Comparison of ENCODE assay signal across 21 mouse cellular contexts in the genomic region with DNA sequence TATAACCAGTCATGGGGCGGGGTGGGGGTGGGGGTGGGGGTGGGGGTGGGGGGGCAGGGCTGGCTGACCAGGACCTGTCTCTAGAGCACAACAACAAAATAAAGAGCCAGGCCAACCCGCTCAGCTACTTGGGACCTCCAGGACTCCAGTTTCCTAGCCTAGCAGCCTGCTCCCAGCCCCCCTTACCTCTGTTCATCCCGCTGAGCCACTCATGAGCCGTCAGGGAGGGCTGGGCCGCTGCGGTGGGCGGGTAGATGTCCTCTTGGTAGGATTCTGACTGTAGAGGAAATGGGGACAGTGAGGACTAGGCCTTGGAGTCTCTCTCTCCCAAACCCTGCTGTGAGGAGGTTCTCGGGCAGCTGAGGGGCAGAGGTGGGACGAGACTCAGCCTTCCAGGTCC. TPM values are rescaled to one million over a fixed set of nuclear protein-coding genes. Genes with fewer than 3 reads are reported as not detected.
DNase-seq lines count a peak whose midpoint lies in the region; ATAC-seq and TF ChIP-seq lines count a peak whose summit lies in the region.
"Had no signal": no experiment of that assay in that cellular context is flagged by ENCODE, and none has a peak within 500 bp of the region (broad histone marks: within the 10 kb centered on the region; RNA-seq: fewer than 3 reads in every experiment).

No protein-coding gene starts in this region.

- H3K4me3 ChIP-seq in forebrain, embryonic 10.5 days: no peak overlapping the region
- H3K4me3 ChIP-seq in forebrain, embryonic 13.5 days: no peak overlapping the region
- no peak overlapping the region for H3K4me3 ChIP-seq in hindbrain, embryonic 10.5 days
- no peak overlapping the region for H3K4me3 ChIP-seq in hindbrain, postnatal 0 days (ENCODE audit: low read length)
- H3K4me3 ChIP-seq in midbrain, embryonic 11.5 days (ENCODE audit: low read depth, low read length): no peak overlapping the region
- H3K4me3 ChIP-seq in midbrain, embryonic 15.5 days: no peak overlapping the region
- H3K4me3 ChIP-seq: embryonic facial prominence, embryonic 13.5 days; embryonic facial prominence, embryonic 15.5 days; erythroblast, embryonic 14.5 days; forebrain, embryonic 12.5 days; forebrain, embryonic 15.5 days had no signal

- H3K27ac ChIP-seq in forebrain, embryonic 10.5 days: 0 out of 2 replicates have a peak overlapping the region, but pooled peaks have one; percentile 30
- no peak overlapping the region for H3K27ac ChIP-seq in forebrain, embryonic 13.5 days
- peak overlapping the region; percentile 68 for H3K27ac ChIP-seq in hindbrain, embryonic 10.5 days
- no peak overlapping the region for H3K27ac ChIP-seq in hindbrain, postnatal 0 days
- no peak overlapping the region for H3K27ac ChIP-seq in midbrain, embryonic 11.5 days (ENCODE audit: low read depth, low read length)
- no peak overlapping the region for H3K27ac ChIP-seq in midbrain, embryonic 15.5 days
- H3K27ac ChIP-seq: embryonic facial prominence, embryonic 13.5 days; embryonic facial prominence, embryonic 15.5 days; forebrain, embryonic 12.5 days; forebrain, embryonic 15.5 days had no signal

- peaks cover 5% of the 10 kb centered on the region; the same call in 1 of the 2 replicates for H3K4me1 ChIP-seq in forebrain, embryonic 10.5 days
- H3K4me1 ChIP-seq in forebrain, embryonic 13.5 days: 0 out of 2 replicates have a peak, but pooled peaks cover 2% of the 10 kb centered on the region
- peaks cover 21% of the 10 kb centered on the region for H3K4me1 ChIP-seq in hindbrain, embryonic 10.5 days (replicated peaks)
- H3K4me1 ChIP-seq in hindbrain, postnatal 0 days (ENCODE audit: insufficient read depth, low read length): no peaks in the 10 kb centered on the region
- H3K4me1 ChIP-seq in midbrain, embryonic 11.5 days (ENCODE audit: control insufficient read depth, insufficient read depth, low read length): no peaks in the 10 kb centered on the region
- no peaks in the 10 kb centered on the region for H3K4me1 ChIP-seq in midbrain, embryonic 15.5 days
- H3K4me1 ChIP-seq: embryonic facial prominence, embryonic 15.5 days; forebrain, embryonic 12.5 days; forebrain, embryonic 15.5 days had no signal

- H3K27me3 ChIP-seq in forebrain, embryonic 10.5 days (ENCODE audit: poor library complexity, severe bottlenecking): peaks cover 37% of the 10 kb centered on the region
- H3K27me3 ChIP-seq in forebrain, embryonic 13.5 days: peaks cover 19% of the 10 kb centered on the region
- H3K27me3 ChIP-seq in hindbrain, embryonic 10.5 days (ENCODE audit: insufficient read depth, poor library complexity, severe bottlenecking): peaks cover 41% of the 10 kb centered on the region
- H3K27me3 ChIP-seq in hindbrain, postnatal 0 days (ENCODE audit: insufficient read depth, low read length): no peaks in the 10 kb centered on the region
- peaks cover 5% of the 10 kb centered on the region; the same call in 1 of the 2 replicates for H3K27me3 ChIP-seq in midbrain, embryonic 11.5 days (ENCODE audit: control insufficient read depth, insufficient read depth, low read length)
- peaks cover 14% of the 10 kb centered on the region for H3K27me3 ChIP-seq in midbrain, embryonic 15.5 days (replicated peaks)

- 35% methylated on average over 8 of the region's 9 CpGs for WGBS in forebrain, embryonic 10.5 days
- 45% methylated on average over 9 of the region's 9 CpGs for WGBS in forebrain, embryonic 13.5 days
- WGBS in hindbrain, embryonic 10.5 days: 28% methylated on average over 9 of the region's 9 CpGs
- 25% methylated on average over 7 of the region's 9 CpGs for WGBS in hindbrain, postnatal 0 days
- 47% methylated on average over 8 of the region's 9 CpGs for WGBS in midbrain, embryonic 11.5 days
- WGBS in midbrain, embryonic 15.5 days: 47% methylated on average over 8 of the region's 9 CpGs

- no peak for TF ChIP-seq CTCF in hindbrain, postnatal 0 days (IDR thresholded peaks at IDR 0.05; ENCODE audit: low read depth)

- no peak for DNase-seq in forebrain, embryonic 10.5 days (ENCODE audit: extremely low spot score, low spot score)
- DNase-seq in hindbrain, embryonic 10.5 days (ENCODE audit: low spot score): no peak
- no peak for DNase-seq in hindbrain, postnatal 0 days (ENCODE audit: low spot score)
- DNase-seq in midbrain, embryonic 11.5 days (ENCODE audit: low spot score, missing footprints): peak; percentile 64
- DNase-seq: adrenal gland, adult 2 months; adrenal gland, postnatal 10 days; adrenal gland, postnatal 25 days; cerebellum, adult 11 months; cerebellum, adult 18-20 months; cerebellum, adult 8-10 months; cerebellum, adult 9-11 months; cerebellum, postnatal 14 days; cerebellum, postnatal 36 days; embryo, embryonic 11 days had no signal

- no peak overlapping the region for H3K9ac ChIP-seq in forebrain, embryonic 13.5 days
- no peak overlapping the region for H3K9ac ChIP-seq in hindbrain, postnatal 0 days (replicated peaks; ENCODE audit: low read length)
- no peak overlapping the region for H3K9ac ChIP-seq in midbrain, embryonic 11.5 days (ENCODE audit: low read length)
- no peak overlapping the region for H3K9ac ChIP-seq in midbrain, embryonic 15.5 days
- H3K9ac ChIP-seq: embryonic facial prominence, embryonic 13.5 days; embryonic facial prominence, embryonic 15.5 days; forebrain, embryonic 12.5 days; forebrain, embryonic 15.5 days had no signal

- H3K4me2 ChIP-seq in forebrain, embryonic 13.5 days: no peak overlapping the region
- no peak overlapping the region for H3K4me2 ChIP-seq in hindbrain, postnatal 0 days (ENCODE audit: low read depth, low read length)
- H3K4me2 ChIP-seq in midbrain, embryonic 11.5 days: no peak overlapping the region
- no peak overlapping the region for H3K4me2 ChIP-seq in midbrain, embryonic 15.5 days
- H3K4me2 ChIP-seq: embryonic facial prominence, embryonic 13.5 days; embryonic facial prominence, embryonic 15.5 days; forebrain, embryonic 12.5 days; forebrain, embryonic 15.5 days had no signal

- H3K9me3 ChIP-seq in forebrain, embryonic 10.5 days: no peaks in the 10 kb centered on the region
- H3K9me3 ChIP-seq in forebrain, embryonic 13.5 days (replicated peaks): no peaks in the 10 kb centered on the region; the same call in 1 of the 2 replicates
- no peaks in the 10 kb centered on the region for H3K9me3 ChIP-seq in hindbrain, embryonic 10.5 days
- H3K9me3 ChIP-seq in hindbrain, postnatal 0 days (ENCODE audit: low read length): no peaks in the 10 kb centered on the region
- no peaks in the 10 kb centered on the region for H3K9me3 ChIP-seq in midbrain, embryonic 11.5 days (ENCODE audit: control insufficient read depth, low read length)
- H3K9me3 ChIP-seq in midbrain, embryonic 15.5 days: no peaks in the 10 kb centered on the region
- H3K9me3 ChIP-seq: embryonic facial prominence, embryonic 13.5 days; embryonic facial prominence, embryonic 15.5 days; forebrain, embryonic 12.5 days; forebrain, embryonic 15.5 days had no signal

- H3K36me3 ChIP-seq in forebrain, embryonic 10.5 days (replicated peaks): no peaks in the 10 kb centered on the region
- no peaks in the 10 kb centered on the region for H3K36me3 ChIP-seq in forebrain, embryonic 13.5 days (ENCODE audit: poor library complexity, severe bottlenecking)
- H3K36me3 ChIP-seq in hindbrain, embryonic 10.5 days: no peaks in the 10 kb centered on the region
- peaks cover 3% of the 10 kb centered on the region for H3K36me3 ChIP-seq in hindbrain, postnatal 0 days (ENCODE audit: insufficient read depth, low read length)
- H3K36me3 ChIP-seq in midbrain, embryonic 11.5 days (ENCODE audit: control insufficient read depth, insufficient read depth, low read length): no peaks in the 10 kb centered on the region
- H3K36me3 ChIP-seq in midbrain, embryonic 15.5 days (replicated peaks): 0 out of 2 replicates have a peak, but pooled peaks cover 4% of the 10 kb centered on the region
- H3K36me3 ChIP-seq: embryonic facial prominence, embryonic 13.5 days; embryonic facial prominence, embryonic 15.5 days; forebrain, embryonic 12.5 days; forebrain, embryonic 15.5 days had no signal

- no peak for ATAC-seq in forebrain, embryonic 13.5 days
- ATAC-seq in hindbrain, postnatal 0 days: no peak
- no peak for ATAC-seq in midbrain, embryonic 11.5 days (ENCODE audit: low FRiP score)
- no peak for ATAC-seq in midbrain, embryonic 15.5 days (replicated peaks)
- ATAC-seq: forebrain, embryonic 15.5 days had no signal

RNA-seq across cellular contexts. Expression of a gene that starts 5.8 kb away (rescaled TPM):
- polyA plus RNA-seq in forebrain, embryonic 10.5 days (2016; fragmentation: Nextera tagmentation; extraction: Ambion mirVana): 0.43 and 0.84 TPM in 2 replicates
- polyA plus RNA-seq in forebrain, embryonic 13.5 days (2015; fragmentation: Nextera tagmentation; extraction: Ambion mirVana): 0.30 and 0.43 TPM in 2 replicates
- polyA plus RNA-seq in hindbrain, embryonic 10.5 days (2016; fragmentation: Nextera tagmentation; extraction: Ambion mirVana): 0.94 and 1.2 TPM in 2 replicates
- 1.5 and 3.0 TPM in 2 replicates for total RNA-seq in hindbrain, postnatal 0 days (2014; rRNA removed)
- polyA plus RNA-seq in hindbrain, postnatal 0 days (2015; fragmentation: Nextera tagmentation; extraction: Ambion mirVana): 1.2 and 1.7 TPM in 2 replicates
- polyA plus RNA-seq in midbrain, embryonic 11.5 days (2014; fragmentation: Nextera tagmentation; extraction: Ambion mirVana): 0.46 and 0.99 TPM in 2 replicates
- 0.82 and 1.1 TPM in 2 replicates for polyA plus RNA-seq in midbrain, embryonic 15.5 days (2015; fragmentation: Nextera tagmentation; extraction: Ambion mirVana)

RNA-seq across cellular contexts. Expression of a gene that starts 52.7 kb away (rescaled TPM):
- 75.7 and 77.5 TPM in 2 replicates for polyA plus RNA-seq in forebrain, embryonic 10.5 days (2016; fragmentation: Nextera tagmentation; extraction: Ambion mirVana)
- polyA plus RNA-seq in forebrain, embryonic 13.5 days (2015; fragmentation: Nextera tagmentation; extraction: Ambion mirVana): 71.0 and 74.0 TPM in 2 replicates
- polyA plus RNA-seq in hindbrain, embryonic 10.5 days (2016; fragmentation: Nextera tagmentation; extraction: Ambion mirVana): 79.1 and 80.5 TPM in 2 replicates
- 80.2 and 85.9 TPM in 2 replicates for total RNA-seq in hindbrain, postnatal 0 days (2014; rRNA removed)
- polyA plus RNA-seq in hindbrain, postnatal 0 days (2015; fragmentation: Nextera tagmentation; extraction: Ambion mirVana): 57.6 and 60.4 TPM in 2 replicates
- polyA plus RNA-seq in midbrain, embryonic 11.5 days (2014; fragmentation: Nextera tagmentation; extraction: Ambion mirVana): 76.0 and 76.5 TPM in 2 replicates
- 69.8 and 76.2 TPM in 2 replicates for polyA plus RNA-seq in midbrain, embryonic 15.5 days (2015; fragmentation: Nextera tagmentation; extraction: Ambion mirVana)

Comparison
In these comparisons a context has a peak if more than half of its experiments do, and no peak if none do; other contexts are left out.
1. H3K27ac ChIP-seq: peak in forebrain, embryonic 10.5 days (single experiment) and hindbrain, embryonic 10.5 days (single experiment); none in forebrain, embryonic 13.5 days (single experiment), hindbrain, postnatal 0 days (single experiment), midbrain, embryonic 11.5 days (single experiment) and midbrain, embryonic 15.5 days (single experiment).